Mouse (Mus musculus): ENCODE results near the gene Wdr38.

Wdr38 gene

DNA sequence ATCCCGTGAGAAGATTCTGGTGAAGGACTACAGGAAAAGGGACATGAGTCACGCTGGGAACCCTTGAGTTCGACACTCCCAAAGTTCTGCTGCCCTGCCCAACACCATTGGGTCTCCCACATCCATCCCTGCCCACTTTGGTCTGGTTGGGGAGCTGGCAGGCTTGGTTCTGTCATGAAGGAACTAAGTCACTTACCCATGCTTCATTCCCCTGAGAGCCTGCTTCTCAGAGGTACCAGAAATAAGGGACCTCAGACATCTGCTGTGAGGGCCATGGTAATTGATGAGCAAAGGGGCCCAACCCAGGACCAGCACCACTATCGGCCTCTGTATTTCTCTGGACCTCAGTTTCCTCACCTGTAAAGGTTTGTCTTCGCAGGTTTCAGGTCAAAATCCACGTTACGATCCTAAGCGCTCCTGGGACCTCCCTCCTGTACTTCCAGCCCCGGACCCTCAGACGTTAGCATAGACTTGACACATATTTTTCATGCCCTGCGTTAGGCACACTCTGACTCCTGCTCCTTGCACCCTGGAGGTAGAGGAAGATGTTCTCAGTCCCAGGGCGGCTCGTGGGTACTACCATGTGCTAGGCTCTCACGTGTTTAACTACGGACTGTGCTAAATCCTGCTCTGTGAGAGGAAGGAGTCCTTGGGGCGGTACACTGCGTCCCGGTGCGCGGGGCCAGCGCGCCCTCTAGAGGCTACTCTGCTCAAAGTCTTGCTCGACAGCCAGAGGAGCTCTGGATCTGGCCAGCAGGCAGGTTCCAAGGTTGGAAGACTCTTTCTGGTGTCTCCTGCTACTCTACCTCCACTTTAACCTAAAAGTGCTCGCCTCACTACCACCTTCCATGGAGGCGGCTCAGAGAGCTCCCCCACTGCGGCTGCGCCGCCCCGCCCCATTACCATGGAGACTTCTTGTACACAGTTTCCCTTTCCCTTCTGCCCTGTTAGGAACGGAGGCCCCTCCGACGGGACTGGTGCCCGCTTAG lies at the start of gene Wdr38:
Wdr38 (plus strand) TSS at position 91 of the 989 bp plus-strand sequence.
- peak; percentile 92 for DNase-seq

DNA sequence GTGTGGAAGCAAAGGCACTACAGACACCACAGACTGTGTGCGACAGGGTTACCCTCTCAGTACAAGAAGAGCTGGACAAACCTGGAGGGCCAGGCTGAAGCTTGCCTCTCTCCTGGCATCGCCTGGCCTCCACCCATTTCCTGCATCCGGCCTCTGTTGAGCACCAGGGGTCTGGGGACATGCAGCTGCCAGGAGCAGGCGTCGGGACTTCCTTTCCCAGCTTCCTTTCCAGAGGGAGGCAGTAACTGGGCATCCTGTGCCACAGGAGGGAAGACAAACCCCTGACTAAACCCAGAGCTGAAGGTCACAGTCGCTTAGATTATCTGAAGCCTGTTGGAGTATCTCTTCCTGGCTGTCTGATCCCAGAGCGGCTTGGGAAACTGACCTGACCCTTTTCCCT lies 49.7 kb upstream of the Wdr38 start:
- DNase-seq = no peak

DNA sequence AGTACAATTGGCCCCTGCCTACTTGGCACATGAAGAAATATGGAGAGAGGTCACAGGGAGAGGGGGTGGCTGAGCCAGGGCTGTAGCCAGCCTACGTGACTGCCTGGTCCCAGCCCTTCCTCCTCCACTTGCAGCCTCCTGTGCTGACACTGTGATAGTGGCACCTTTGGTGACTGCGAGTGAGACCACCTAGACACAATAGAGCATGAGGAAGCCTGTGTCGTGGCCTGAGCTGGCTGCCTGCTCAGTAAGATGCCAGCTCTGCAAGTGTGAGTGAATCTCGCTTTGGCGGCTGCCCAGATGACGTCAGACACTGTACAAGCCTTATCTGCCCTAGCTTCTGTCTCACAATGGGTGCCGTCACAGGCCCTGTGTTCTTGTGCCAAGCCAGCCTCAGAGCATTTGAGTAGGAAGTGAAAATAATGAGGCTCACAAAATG lies 47.0 kb upstream of the Wdr38 start:
- DNase-seq = no peak

- no peak for DNase-seq
These were observed 44.0 kb upstream of the Wdr38 start for GRCm38 (mm10) chr2:38953152-38953883.

GRCm38 (mm10) chr2:38956062-38956461 lies 41.2 kb upstream of the Wdr38 start:
- DNase-seq = no peak

- DNase-seq = no peak
These were observed 39.5 kb upstream of the Wdr38 start for GRCm38 (mm10) chr2:38957671-38958223.

- no peak for DNase-seq
These were observed 33.1 kb upstream of the Wdr38 start for GRCm38 (mm10) chr2:38964198-38964597.

DNA sequence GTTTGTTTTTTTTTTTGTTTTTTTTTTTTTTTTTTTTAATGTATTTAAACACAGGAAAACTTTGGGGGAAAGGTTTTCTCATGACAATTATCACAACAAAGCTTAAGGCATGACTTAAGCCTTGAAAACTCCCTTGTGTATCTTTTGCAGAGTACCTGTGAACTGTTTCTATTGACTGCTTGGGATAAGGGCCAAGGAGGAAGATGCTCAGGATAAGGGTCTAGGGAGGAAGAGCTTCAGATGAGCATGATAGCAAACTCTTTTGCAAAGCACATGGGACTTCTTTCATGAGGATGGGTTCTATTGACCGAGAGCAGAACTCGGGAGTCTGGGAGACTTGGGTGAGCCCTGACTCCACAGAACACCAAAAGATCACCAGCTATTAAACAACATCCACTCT lies 27.6 kb upstream of the Wdr38 start:
- DNase-seq = no peak

- no peak for DNase-seq
These were observed 27.2 kb upstream of the Wdr38 start for GRCm38 (mm10) chr2:38970057-38970456.

DNA sequence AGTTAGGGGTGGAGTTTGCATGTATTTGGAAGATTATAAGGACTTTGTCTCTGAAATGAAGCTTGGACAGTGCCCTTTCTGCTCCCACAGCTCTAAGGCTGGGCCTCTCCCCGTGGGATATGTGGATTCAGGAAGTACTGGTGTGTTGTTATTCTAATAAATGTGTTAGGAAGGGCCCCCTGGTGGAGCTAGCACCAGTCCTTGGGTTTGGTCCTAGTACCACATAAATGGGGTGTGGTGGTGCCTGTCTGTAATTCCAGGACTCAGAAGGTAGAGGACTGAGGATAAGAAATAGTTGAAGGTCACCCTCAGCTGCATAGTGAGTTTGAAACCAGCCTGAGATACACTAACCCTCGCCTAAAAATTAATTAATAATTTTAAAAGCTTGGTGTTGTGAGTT lies 24.1 kb upstream of the Wdr38 start:
- no peak for DNase-seq

DNA sequence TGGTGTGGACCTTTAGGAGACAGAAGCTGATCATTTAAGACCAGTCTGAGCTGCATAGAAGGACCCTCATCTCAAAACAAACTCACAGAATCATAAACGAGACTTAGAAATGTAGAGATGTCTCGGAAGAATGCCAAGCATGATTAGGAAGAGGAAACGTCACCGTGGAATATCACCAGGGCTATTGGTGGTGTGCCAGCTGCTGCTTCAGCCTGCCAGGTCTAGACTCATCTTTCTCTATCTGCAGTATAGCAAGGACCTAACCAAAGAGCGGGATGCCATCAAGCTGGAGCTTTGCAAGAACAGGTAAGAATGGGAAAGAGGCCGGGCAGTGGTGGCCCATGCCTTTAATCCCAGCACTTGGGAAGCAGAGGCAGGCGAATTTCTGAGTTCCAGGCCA lies 23.6 kb upstream of the Wdr38 start:
- DNase-seq = no peak

DNA sequence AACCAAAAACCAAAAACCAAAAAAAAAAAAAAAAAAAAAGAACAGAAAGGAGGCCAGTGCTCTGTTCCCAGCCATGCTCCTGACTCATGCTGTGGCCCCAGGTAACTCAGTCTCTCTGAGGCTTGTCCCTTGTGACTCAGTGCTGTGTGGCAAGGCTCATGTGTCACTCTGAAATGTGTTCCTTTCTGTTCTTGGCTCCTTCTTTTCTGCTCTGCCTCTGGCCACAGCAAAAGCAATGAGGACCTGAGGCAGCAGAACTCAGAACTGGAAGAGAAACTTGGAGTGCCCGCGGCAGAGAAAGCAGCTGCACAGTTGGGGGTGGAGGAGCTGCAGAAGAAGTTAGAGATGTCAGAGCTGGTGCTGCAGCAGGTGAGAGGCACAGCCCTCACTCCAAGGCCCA lies 23.1 kb upstream of the Wdr38 start:
- DNase-seq = no peak

DNA sequence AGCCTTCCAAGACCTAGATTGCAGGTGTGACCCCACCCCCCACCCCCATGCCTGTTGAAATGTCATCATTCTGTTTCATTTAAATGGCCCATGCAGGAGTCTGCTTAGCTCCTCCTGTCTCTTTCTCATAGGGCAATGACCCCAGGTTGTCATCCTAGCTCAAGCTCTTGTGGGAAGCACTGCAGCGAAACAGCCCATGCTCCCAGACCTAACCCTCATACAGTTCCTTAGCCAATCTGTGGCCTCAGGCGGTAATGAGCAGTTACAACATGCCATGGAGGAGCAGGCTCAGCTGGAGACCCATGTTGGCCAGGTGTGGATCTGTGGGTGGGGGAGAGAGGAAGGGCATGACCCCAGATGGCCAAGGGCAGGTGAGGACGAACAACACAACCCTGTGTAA lies 22.1 kb upstream of the Wdr38 start:
- DNase-seq = no peak

DNA sequence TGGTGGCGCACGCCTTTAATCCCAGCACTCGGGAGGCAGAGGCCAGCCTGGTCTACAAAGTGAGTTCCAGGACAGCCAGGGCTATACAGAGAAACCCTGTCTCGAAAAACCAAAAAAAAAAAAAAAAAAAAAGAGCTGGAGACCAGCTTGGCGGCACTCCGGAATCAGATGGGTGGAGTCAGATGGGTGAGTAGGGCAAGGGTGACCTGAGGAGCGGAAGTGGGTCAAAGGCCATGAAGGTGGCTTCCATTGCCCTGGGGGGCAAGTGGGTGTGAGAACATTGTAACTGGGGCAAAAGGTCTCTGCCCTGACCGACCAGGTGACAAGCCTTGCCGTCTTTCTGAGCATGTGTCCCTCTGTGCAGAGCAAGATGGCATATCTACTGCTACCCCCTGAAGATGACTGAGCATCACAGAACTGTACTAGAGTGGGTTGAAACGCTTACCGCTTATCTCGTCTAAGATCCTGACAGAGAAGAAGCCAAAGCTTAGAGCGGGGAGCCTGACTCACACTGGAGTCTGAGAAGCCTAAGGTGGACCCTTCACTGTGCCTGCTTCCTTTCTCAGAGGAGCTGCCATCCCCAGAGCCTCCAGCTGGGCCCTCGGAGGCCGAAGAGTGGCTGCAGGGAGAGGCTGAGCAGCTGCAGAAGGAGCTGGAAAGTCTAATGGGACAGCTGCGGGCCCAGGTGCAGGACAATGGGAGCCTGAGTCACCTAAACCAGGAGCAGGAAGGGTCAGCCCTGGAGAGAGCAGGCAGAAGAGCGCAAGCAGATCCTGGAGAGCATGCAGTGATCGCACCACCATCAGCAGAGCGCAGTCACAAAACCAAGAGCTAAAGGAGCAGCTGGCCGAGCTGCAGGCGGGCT lies 21.1 kb upstream of the Wdr38 start:
- no peak for DNase-seq

- DNase-seq = no peak
These were observed 19.4 kb upstream of the Wdr38 start for GRCm38 (mm10) chr2:38977837-38978236.

DNA sequence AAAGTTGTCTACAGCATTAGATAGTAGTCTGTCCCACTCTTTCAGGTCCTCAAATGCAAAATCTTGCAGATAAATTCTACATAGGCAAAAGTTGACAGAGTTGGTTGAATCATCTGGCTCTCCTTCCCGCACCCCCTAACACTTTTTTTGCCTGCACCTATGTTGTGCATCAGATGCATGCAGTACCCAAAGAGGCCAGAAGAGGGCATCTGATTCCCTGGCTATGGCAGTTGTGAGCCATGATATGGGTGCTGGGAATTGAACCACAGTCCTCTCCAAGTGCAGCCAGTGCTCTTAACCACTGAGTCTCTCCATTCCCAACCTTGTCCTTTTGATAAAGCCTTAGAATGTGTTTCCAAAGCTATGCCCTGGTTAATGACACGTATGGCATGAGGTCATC lies 13.8 kb upstream of the Wdr38 start:
- no peak for DNase-seq

- no peak for DNase-seq
These were observed 10.7 kb upstream of the Wdr38 start for GRCm38 (mm10) chr2:38986580-38986979.

- DNase-seq = no peak
These were observed 9.9 kb upstream of the Wdr38 start for GRCm38 (mm10) chr2:38987371-38987770.

DNA sequence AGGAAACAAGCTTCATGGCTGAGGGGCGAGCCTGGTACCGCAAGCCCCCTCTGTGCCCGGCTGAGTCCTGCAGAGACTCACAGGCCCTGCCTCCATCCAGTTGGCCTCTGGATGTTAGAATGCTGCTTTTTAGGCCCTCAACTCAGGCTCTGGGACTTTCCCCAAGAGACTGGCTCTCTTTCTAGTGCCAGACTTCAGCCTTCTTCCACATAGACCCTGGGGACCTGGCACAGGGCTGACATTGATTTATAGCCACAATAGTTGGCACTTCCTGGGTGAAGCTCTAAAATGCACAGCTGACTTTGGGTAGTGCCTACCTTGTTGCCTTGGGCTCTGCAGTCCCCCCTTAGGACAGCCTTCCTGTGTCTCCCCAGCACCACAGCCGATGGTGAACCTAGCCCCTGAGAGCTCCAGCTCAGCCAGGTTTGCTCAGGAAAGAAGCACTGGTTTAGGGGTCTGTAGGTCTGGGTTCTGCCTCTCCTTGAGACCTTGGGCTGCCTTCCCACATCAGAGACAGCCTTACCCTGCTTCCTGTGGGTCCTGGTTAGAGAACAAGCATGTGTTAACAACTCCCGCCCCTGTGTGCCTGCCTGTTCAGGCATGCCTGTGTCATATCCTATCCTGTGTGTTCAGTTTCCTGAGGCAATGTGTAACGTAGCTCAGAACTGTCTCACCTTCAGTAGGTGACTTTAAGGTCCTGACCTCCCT lies 9.3 kb upstream of the Wdr38 start:
- peak; percentile 58 for DNase-seq

- DNase-seq = no peak
These were observed 8.3 kb upstream of the Wdr38 start for GRCm38 (mm10) chr2:38988929-38989328.

- no peak for DNase-seq
These were observed 5.3 kb upstream of the Wdr38 start for GRCm38 (mm10) chr2:38992004-38992403.

GRCm38 (mm10) chr2:38992452-38992851 lies 4.8 kb upstream of the Wdr38 start:
- no peak for DNase-seq
